Mouse (Mus musculus): ENCODE data around the gene Hsd17b14. TPM values are rescaled to one million over a fixed set of nuclear protein-coding genes. Genes with fewer than 3 reads are reported as not detected.
"Not testable (repeated sequence)": the region's sequence is repeated elsewhere in the genome, so short reads cannot be mapped to it uniquely, and the experiment has no call there.

The Hsd17b14 gene
- polyA plus RNA-seq (2014; fragmentation: Nextera tagmentation; extraction: Ambion mirVana): not detected in 2 replicates

DNA sequence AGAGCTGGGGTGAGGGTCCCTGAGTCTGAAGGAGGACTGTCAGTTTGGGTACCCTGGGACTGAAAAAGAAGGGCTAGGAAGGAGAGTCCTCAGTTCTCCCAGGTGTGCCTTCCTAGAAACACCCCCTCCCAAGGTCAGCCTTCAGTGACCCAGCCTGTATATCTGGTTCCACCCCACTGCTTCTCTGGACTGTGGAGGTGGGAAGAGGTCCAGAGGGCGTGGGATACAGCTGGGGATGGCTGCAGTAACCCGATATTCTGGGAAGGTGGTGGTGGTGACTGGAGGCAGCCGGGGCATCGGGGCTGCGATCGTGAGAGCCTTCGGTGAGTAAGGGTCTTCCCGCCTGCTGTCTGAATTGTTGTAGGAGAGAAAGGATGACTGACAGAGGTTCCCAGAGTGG lies at the start of gene Hsd17b14:
Hsd17b14 (plus strand) TSS at position 150 of the 400 bp plus-strand sequence.
- no peak within 1 kb of the TSS for H3K9ac ChIP-seq (replicated peaks; ENCODE audit: low read length)
- no peak for DNase-seq
- H3K4me2 ChIP-seq (ENCODE audit: low read length): no peak within 1 kb of the TSS
- no peaks in the 10 kb centered on the region for H3K4me1 ChIP-seq (ENCODE audit: control insufficient read depth, insufficient read depth, low read length)
- H3K9me3 ChIP-seq (ENCODE audit: control insufficient read depth, low read length): no peaks in the 10 kb centered on the region
- H3K27me3 ChIP-seq (ENCODE audit: control insufficient read depth, insufficient read depth, low read length): no peaks in the 10 kb centered on the region
- whole genome bisulfite sequencing: 37% methylated on average over 8 of the region's 8 CpGs
- no peaks in the 10 kb centered on the region for H3K36me3 ChIP-seq (ENCODE audit: control insufficient read depth, insufficient read depth, low read length)
- no peak within 1 kb of the TSS for H3K4me3 ChIP-seq (replicated peaks; ENCODE audit: low read depth, low read length)
- ATAC-seq (ENCODE audit: low FRiP score, low TSS enrichment): no peak
- H3K27ac ChIP-seq (replicated peaks; ENCODE audit: low read depth, low read length): no peak within 1 kb of the TSS

- Histone ChIP-seq H3K27me3 (ENCODE audit: control insufficient read depth, insufficient read depth, low read length) (no peaks in the 10 kb centered on the region), H3K9me3 (ENCODE audit: control insufficient read depth, low read length) (no peaks in the 10 kb centered on the region), H3K4me1 (ENCODE audit: control insufficient read depth, insufficient read depth, low read length) (peaks cover 10% of the 10 kb centered on the region), H3K4me3 (replicated peaks; ENCODE audit: low read depth, low read length) (no peak overlapping the region), H3K36me3 (ENCODE audit: control insufficient read depth, insufficient read depth, low read length) (peaks cover 22% of the 10 kb centered on the region), H3K9ac (replicated peaks; ENCODE audit: low read length) (no peak overlapping the region), H3K27ac (replicated peaks; ENCODE audit: low read depth, low read length) (no peak overlapping the region), H3K4me2 (ENCODE audit: low read length) (no peak overlapping the region)
- ATAC-seq (ENCODE audit: low FRiP score, low TSS enrichment): no peak
- DNase-seq: no peak
- WGBS: 90% methylated on average over 6 of the region's 6 CpGs
These were observed 47.1 kb upstream of the Hsd17b14 start for GRCm38 (mm10) chr7:45507583-45507982.

GRCm38 (mm10) chr7:45508561-45508960 lies 46.1 kb upstream of the Hsd17b14 start:
- Histone ChIP-seq H3K4me3 (replicated peaks; ENCODE audit: low read depth, low read length) (no peak overlapping the region), H3K4me1 (ENCODE audit: control insufficient read depth, insufficient read depth, low read length) (peaks cover 10% of the 10 kb centered on the region), H3K27ac (replicated peaks; ENCODE audit: low read depth, low read length) (no peak overlapping the region), H3K27me3 (ENCODE audit: control insufficient read depth, insufficient read depth, low read length) (no peaks in the 10 kb centered on the region), H3K9ac (replicated peaks; ENCODE audit: low read length) (no peak overlapping the region), H3K9me3 (ENCODE audit: control insufficient read depth, low read length) (no peaks in the 10 kb centered on the region), H3K36me3 (ENCODE audit: control insufficient read depth, insufficient read depth, low read length) (peaks cover 18% of the 10 kb centered on the region), H3K4me2 (ENCODE audit: low read length) (no peak overlapping the region; the same call in 1 of the 2 replicates)
- 83% methylated on average over 6 of the region's 6 CpGs for WGBS
- DNase-seq (no peak), ATAC-seq (ENCODE audit: low FRiP score, low TSS enrichment) (no peak)

DNA sequence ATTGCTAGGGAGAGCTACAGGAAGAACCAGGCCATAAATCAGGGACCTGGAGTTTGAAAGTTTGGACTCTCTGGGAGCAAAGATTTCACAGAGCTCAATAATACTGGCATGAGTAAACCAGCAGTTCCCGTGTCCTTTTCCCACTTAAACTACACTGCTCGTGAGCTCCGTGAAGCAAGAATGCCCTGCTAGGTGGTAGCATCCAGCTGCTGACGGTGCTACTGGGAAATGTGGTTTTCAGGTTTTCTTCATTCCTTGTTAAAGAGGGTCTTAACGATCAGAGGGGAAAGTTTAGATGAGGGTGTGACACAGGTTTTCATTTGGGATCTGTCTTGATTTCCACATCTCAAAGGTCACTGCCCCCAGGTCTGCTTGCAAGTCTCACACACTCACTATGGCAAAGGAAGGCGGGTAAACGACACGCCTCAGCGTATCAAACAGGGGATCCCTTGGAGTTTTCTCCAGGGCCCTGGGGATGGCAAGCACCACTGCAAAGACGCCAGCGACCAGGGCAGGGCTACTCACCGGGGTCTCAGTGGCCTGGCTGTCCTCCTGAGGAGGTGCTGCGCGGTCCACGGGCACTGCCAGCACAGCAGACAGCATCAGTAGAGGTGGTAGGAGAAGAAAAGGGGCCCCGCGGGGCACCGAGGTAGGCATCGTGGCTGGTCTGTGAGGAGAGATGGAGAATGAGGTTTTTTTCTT lies 45.4 kb upstream of the Hsd17b14 start:
- ATAC-seq (ENCODE audit: low FRiP score, low TSS enrichment): peak; percentile 24; the same call in 1 of the 2 replicates
- H3K27me3 ChIP-seq (ENCODE audit: control insufficient read depth, insufficient read depth, low read length): no peaks in the 10 kb centered on the region
- peaks cover 10% of the 10 kb centered on the region for H3K4me1 ChIP-seq (ENCODE audit: control insufficient read depth, insufficient read depth, low read length)
- H3K4me2 ChIP-seq (ENCODE audit: low read length): peak overlapping the region; percentile 90
- H3K4me3 ChIP-seq (replicated peaks; ENCODE audit: low read depth, low read length): peak overlapping the region; percentile 73
- H3K9ac ChIP-seq (replicated peaks; ENCODE audit: low read length): peak overlapping the region; percentile 84
- 45% methylated on average over 19 of the region's 19 CpGs for WGBS
- H3K27ac ChIP-seq (replicated peaks; ENCODE audit: low read depth, low read length): no peak overlapping the region; the same call in 1 of the 2 replicates
- peaks cover 15% of the 10 kb centered on the region for H3K36me3 ChIP-seq (ENCODE audit: control insufficient read depth, insufficient read depth, low read length)
- DNase-seq: no peak
- no peaks in the 10 kb centered on the region for H3K9me3 ChIP-seq (ENCODE audit: control insufficient read depth, low read length)

DNA sequence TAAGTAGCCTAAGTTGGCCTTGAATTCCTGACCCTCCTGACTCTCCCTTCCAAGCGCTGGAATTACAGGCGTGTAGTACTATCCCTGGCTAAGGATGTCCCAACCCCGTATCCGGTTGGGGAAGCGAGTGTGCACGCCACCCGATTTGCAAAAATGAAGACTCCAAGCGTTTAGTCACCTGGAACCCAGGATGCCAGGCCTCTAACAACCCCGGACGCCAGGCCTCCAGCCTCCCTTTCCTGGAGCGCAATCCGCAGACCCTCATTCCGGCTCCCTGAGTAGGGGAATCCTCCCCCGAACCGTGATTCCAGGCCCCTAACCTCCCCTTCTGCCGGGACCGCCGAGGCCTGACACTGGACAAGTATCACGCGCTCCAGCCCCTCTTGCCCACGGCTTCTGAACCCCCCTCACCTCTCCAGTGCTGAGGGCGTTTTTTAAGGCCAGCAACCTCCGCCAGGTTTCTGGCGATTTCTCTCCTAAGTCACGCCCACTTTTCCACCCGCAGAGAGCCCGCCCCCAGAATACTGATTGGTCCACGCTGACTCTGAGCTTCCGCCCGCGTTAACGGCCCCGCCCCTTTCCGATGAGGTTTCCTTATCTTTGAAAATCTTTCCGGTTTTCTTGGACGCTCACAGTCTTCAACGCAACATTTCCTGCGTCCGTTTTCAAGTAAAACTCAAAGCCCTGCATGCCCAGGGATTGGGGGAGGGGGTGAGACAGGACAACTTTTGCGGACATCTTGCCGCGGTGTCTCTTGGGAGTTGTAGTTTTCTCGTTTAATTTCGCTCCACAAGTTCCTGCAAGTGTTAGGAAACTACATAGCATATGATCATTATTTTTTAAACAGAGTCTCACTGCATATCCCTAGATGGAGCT lies 44.5 kb upstream of the Hsd17b14 start, which contains the start of gene Nucb1:
Nucb1 (minus strand) TSS at position 495 of the 876 bp plus-strand sequence.
- peak; percentile 97 for DNase-seq
- ATAC-seq (ENCODE audit: low FRiP score, low TSS enrichment): peak; percentile 92
- H3K4me1 ChIP-seq (ENCODE audit: control insufficient read depth, insufficient read depth, low read length): peaks cover 10% of the 10 kb centered on the region
- no peaks in the 10 kb centered on the region for H3K27me3 ChIP-seq (ENCODE audit: control insufficient read depth, insufficient read depth, low read length)
- peak within 1 kb of the TSS; percentile 90 for H3K4me2 ChIP-seq (ENCODE audit: low read length)
- H3K9me3 ChIP-seq (ENCODE audit: control insufficient read depth, low read length): no peaks in the 10 kb centered on the region
- H3K27ac ChIP-seq (replicated peaks; ENCODE audit: low read depth, low read length): peak within 1 kb of the TSS; percentile 79
- peak within 1 kb of the TSS; percentile 73 for H3K4me3 ChIP-seq (replicated peaks; ENCODE audit: low read depth, low read length)
- H3K9ac ChIP-seq (replicated peaks; ENCODE audit: low read length): peak within 1 kb of the TSS; percentile 84
- under 1% methylated on average over 44 of the region's 44 CpGs for WGBS
- H3K36me3 ChIP-seq (ENCODE audit: control insufficient read depth, insufficient read depth, low read length): peaks cover 15% of the 10 kb centered on the region

DNA sequence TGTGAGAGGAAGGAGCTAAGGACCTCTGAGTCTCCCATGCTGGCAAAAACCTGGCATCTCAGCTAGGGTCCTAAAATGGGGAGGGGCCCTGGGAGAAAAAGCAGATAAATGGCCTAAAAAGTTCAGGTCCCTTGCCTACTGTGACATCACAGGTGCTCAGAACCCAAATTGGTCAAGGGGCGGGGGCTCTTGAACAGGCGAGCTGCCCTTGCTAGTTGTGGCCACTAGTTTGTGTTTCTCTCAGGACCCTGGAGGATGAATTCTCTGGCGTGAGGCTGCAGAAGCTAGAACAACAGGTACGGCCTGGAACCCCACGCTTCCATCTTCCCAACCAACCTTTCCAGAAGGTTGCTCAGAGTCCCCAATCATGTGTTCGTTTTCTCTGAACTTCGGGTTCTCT lies 40.3 kb upstream of the Hsd17b14 start:
- no peak overlapping the region for H3K9ac ChIP-seq (replicated peaks; ENCODE audit: low read length)
- H3K4me1 ChIP-seq (ENCODE audit: control insufficient read depth, insufficient read depth, low read length): peaks cover 3% of the 10 kb centered on the region
- no peak overlapping the region for H3K4me2 ChIP-seq (ENCODE audit: low read length)
- no peak for ATAC-seq (ENCODE audit: low FRiP score, low TSS enrichment)
- H3K36me3 ChIP-seq (ENCODE audit: control insufficient read depth, insufficient read depth, low read length): no peaks in the 10 kb centered on the region
- no peak overlapping the region for H3K4me3 ChIP-seq (replicated peaks; ENCODE audit: low read depth, low read length)
- H3K9me3 ChIP-seq (ENCODE audit: control insufficient read depth, low read length): no peaks in the 10 kb centered on the region
- no peak overlapping the region for H3K27ac ChIP-seq (replicated peaks; ENCODE audit: low read depth, low read length)
- no peaks in the 10 kb centered on the region for H3K27me3 ChIP-seq (ENCODE audit: control insufficient read depth, insufficient read depth, low read length)
- no peak for DNase-seq
- WGBS: 89% methylated on average over 7 of the region's 7 CpGs

- no peak overlapping the region for H3K4me2 ChIP-seq (ENCODE audit: low read length)
- no peak overlapping the region for H3K4me3 ChIP-seq (replicated peaks; ENCODE audit: low read depth, low read length)
- ATAC-seq (ENCODE audit: low FRiP score, low TSS enrichment): no peak
- H3K9me3 ChIP-seq (ENCODE audit: control insufficient read depth, low read length): no peaks in the 10 kb centered on the region
- H3K9ac ChIP-seq (replicated peaks; ENCODE audit: low read length): no peak overlapping the region
- WGBS: 27% methylated on average over 16 of the region's 16 CpGs
- no peak overlapping the region for H3K27ac ChIP-seq (replicated peaks; ENCODE audit: low read depth, low read length)
- H3K4me1 ChIP-seq (ENCODE audit: control insufficient read depth, insufficient read depth, low read length): no peaks in the 10 kb centered on the region
- no peaks in the 10 kb centered on the region for H3K27me3 ChIP-seq (ENCODE audit: control insufficient read depth, insufficient read depth, low read length)
- no peak for DNase-seq
- H3K36me3 ChIP-seq (ENCODE audit: control insufficient read depth, insufficient read depth, low read length): no peaks in the 10 kb centered on the region
These were observed 39.3 kb upstream of the Hsd17b14 start for GRCm38 (mm10) chr7:45515436-45515835.

GRCm38 (mm10) chr7:45516846-45517245 lies 37.8 kb upstream of the Hsd17b14 start:
- not testable (repeated sequence) for H3K27me3 ChIP-seq (ENCODE audit: control insufficient read depth, insufficient read depth, low read length); ATAC-seq (ENCODE audit: low FRiP score, low TSS enrichment); H3K9me3 ChIP-seq (ENCODE audit: control insufficient read depth, low read length); H3K9ac ChIP-seq (replicated peaks; ENCODE audit: low read length); H3K4me1 ChIP-seq (ENCODE audit: control insufficient read depth, insufficient read depth, low read length); H3K4me3 ChIP-seq (replicated peaks; ENCODE audit: low read depth, low read length); H3K27ac ChIP-seq (replicated peaks; ENCODE audit: low read depth, low read length); H3K4me2 ChIP-seq (ENCODE audit: low read length); H3K36me3 ChIP-seq (ENCODE audit: control insufficient read depth, insufficient read depth, low read length); DNase-seq
- 72% methylated on average over 5 of the region's 5 CpGs for WGBS

Data from midbrain, embryonic 14.5 days (tissue).